Mouse (Mus musculus) forebrain, embryonic 12.5 days (tissue): Measurements from ENCODE around the gene Gm3415. TPM values are rescaled to one million over a fixed set of nuclear protein-coding genes. Genes with fewer than 3 reads are reported as not detected.
"Not testable (repeated sequence)": the region's sequence is repeated elsewhere in the genome, so short reads cannot be mapped to it uniquely, and the experiment has no call there.

Source experiments
- ATAC-seq: fragments of 200-750 bp; cut with Nextera tagmentation; 2 replicates; pipeline ENCODE4 v1.8.0; 2017; ENCODE audit warnings: moderate TSS enrichment; ENCODE audit not compliant: low FRiP score
- H3K27ac ChIP-seq: fragments of 300-500 bp; sonication (generic); 2 replicates; pipeline ENCODE4 v1.5.1; 2016; ENCODE audit warnings: mild to moderate bottlenecking
- H3K27me3 ChIP-seq: fragments of 300-500 bp; sonication (generic); 2 replicates; pipeline ENCODE4 v1.6.1; 2016; ENCODE audit warnings: mild to moderate bottlenecking
- H3K36me3 ChIP-seq: fragments of 300-500 bp; sonication (generic); replicated peaks from 2 replicates; pipeline ENCODE4 v1.6.1; 2016; ENCODE audit warnings: mild to moderate bottlenecking
- H3K4me1 ChIP-seq: fragments of 300-500 bp; sonication (generic); 2 replicates; pipeline ENCODE4 v1.6.1; 2016
- H3K4me2 ChIP-seq: fragments of 300-500 bp; sonication (generic); 2 replicates; pipeline ENCODE4 v1.6.1; 2016; ENCODE audit warnings: mild to moderate bottlenecking, moderate library complexity
- H3K4me3 ChIP-seq: fragments of 300-500 bp; sonication (generic); replicated peaks from 2 replicates; pipeline ENCODE4 v1.5.1; 2016; ENCODE audit warnings: mild to moderate bottlenecking
- H3K9ac ChIP-seq: fragments of 300-500 bp; sonication (generic); 2 replicates; pipeline ENCODE4 v1.6.1; 2016; ENCODE audit warnings: mild to moderate bottlenecking
- H3K9me3 ChIP-seq: fragments of 300-500 bp; sonication (generic); 2 replicates; pipeline ENCODE4 v1.6.1; 2016
- WGBS: fragments of 180-500 bp; shearing (Covaris S2); methylation state at CpG from one replicate; pipeline ENCODE4 v1.1.7; 2016; 5-methylcytosine and 5-hydroxymethylcytosine counted together
- polyA plus RNA-seq: library from polyadenylated mRNA; unstranded; fragments of >200 nt; fragmentation: Nextera tagmentation; extraction: Ambion mirVana; gene quantifications from 2 replicates; pipeline ENCODE4 v1.2.1, GENCODE M21; 2016

Gene Gm3415
- polyA plus RNA-seq = not detected in 2 replicates

DNA sequence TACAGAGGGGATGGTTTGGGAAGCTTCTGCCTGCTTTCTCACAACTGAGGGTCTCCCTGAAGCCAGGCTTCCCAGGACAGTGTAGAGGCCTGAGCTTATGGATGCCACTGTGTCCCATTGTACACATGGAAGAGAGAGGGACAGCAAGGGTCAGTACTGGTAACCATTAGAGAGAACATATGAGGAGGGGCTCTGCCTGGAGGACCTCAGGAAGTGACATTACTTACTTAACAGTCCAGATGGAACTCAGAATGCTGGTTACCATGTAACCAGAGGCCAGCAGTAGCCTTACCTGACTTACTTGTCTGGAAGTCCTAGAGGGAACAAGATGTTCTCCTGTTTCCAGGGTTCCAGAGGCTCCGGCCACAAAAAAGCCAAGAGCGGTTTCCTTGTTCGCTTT, at the start of gene Gm3415:
Gene Gm3415, plus strand, starts transcription at position 301 of the 400 bp plus-strand sequence.
- H3K4me1 ChIP-seq, H3K36me3 ChIP-seq, H3K4me3 ChIP-seq, H3K9me3 ChIP-seq, H3K4me2 ChIP-seq, ATAC-seq, H3K27me3 ChIP-seq, H3K9ac ChIP-seq, H3K27ac ChIP-seq: not testable (repeated sequence)
- no CpG with 5 or more reads among the region's 3 CpGs for WGBS

DNA sequence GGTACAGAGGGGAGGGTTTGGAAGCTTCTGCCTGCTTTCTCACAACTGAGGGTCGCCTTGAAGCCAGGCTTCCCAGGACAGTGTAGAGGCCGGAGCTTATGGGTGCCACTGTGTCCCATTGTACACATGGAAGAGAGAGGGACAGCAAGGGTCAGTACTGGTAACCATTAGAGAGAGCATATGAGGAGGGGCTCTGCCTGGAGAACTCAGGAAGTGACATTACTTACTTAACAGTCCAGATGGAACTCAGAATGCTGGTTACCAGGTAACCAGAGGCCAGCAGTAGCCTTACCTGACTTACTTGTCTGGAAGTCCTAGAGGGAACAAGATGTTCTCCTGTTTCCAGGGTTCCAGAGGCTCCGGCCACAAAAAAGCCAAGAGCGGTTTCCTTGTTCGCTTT, 42.1 kb upstream of the Gm3415 start, which contains the start of gene Gm3402:
Gene Gm3402, plus strand, starts transcription at position 301 of the 400 bp plus-strand sequence.
- not testable (repeated sequence) for H3K36me3 ChIP-seq, H3K9ac ChIP-seq, H3K27me3 ChIP-seq, H3K9me3 ChIP-seq, ATAC-seq, H3K4me3 ChIP-seq, H3K4me1 ChIP-seq, H3K27ac ChIP-seq, H3K4me2 ChIP-seq
- WGBS = 86% methylated on average over 1 of the region's 5 CpGs

DNA sequence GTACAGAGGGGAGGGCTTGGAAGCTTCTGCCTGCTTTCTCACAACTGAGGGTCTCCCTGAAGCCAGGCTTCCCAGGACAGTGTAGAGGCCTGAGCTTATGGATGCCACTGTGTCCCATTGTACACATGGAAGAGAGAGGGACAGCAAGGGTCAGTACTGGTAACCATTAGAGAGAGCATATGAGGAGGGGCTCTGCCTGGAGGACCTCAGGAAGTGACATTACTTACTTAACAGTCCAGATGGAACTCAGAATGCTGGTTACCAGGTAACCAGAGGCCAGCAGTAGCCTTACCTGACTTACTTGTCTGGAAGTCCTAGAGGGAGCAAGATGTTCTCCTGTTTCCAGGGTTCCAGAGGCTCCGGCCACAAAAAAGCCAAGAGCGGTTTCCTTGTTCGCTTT, 30.4 kb upstream of the Gm3415 start, which contains the start of gene Gm3404:
Gene Gm3404, plus strand, starts transcription at position 301 of the 400 bp plus-strand sequence.
- not testable (repeated sequence) for H3K4me1 ChIP-seq, H3K27ac ChIP-seq, ATAC-seq, H3K4me3 ChIP-seq, H3K36me3 ChIP-seq, H3K4me2 ChIP-seq, H3K9ac ChIP-seq, H3K27me3 ChIP-seq, H3K9me3 ChIP-seq
- WGBS = 91% methylated on average over 3 of the region's 3 CpGs

DNA sequence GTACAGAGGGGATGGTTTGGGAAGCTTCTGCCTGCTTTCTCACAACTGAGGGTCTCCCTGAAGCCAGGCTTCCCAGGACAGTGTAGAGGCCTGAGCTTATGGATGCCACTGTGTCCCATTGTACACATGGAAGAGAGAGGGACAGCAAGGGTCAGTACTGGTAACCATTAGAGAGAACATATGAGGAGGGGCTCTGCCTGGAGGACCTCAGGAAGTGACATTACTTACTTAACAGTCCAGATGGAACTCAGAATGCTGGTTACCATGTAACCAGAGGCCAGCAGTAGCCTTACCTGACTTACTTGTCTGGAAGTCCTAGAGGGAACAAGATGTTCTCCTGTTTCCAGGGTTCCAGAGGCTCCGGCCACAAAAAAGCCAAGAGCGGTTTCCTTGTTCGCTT, 18.6 kb upstream of the Gm3415 start, which contains the start of gene Gm3409:
Gene Gm3409, plus strand, starts transcription at position 301 of the 400 bp plus-strand sequence.
- not testable (repeated sequence) for H3K27me3 ChIP-seq, H3K4me3 ChIP-seq, H3K4me2 ChIP-seq, H3K36me3 ChIP-seq, H3K4me1 ChIP-seq, H3K9me3 ChIP-seq, H3K9ac ChIP-seq, H3K27ac ChIP-seq, ATAC-seq
- WGBS = 93% methylated on average over 3 of the region's 3 CpGs

DNA sequence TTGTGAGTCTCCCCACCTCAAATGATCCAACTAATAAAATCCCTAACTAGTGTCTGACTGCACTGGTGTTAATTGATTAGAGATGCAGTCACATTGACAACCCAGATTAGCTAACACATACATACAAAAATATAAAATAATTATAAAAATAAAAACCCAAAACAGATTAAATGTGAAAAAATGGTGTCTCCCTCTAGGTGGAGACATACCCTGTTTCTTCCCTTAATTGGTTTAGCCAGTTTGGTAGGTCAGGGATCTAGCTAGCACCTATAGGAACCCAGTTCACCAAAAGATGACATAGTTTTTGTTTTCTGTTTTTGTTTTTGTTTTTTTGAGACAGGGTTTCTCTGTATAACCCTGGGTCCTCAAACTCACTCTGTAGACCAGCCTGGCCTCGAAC, 8.3 kb downstream of the Gm3415 start:
- Histone ChIP-seq H3K27me3 (no peaks in the 10 kb centered on the region), H3K27ac (no peak overlapping the region), H3K36me3 (no peaks in the 10 kb centered on the region), H3K4me3 (no peak overlapping the region), H3K4me2 (no peak overlapping the region), H3K9ac (no peak overlapping the region), H3K4me1 (no peaks in the 10 kb centered on the region), H3K9me3 (no peaks in the 10 kb centered on the region)
- WGBS = 78% methylated on average over 1 of the region's 1 CpGs
- no peak for ATAC-seq

DNA sequence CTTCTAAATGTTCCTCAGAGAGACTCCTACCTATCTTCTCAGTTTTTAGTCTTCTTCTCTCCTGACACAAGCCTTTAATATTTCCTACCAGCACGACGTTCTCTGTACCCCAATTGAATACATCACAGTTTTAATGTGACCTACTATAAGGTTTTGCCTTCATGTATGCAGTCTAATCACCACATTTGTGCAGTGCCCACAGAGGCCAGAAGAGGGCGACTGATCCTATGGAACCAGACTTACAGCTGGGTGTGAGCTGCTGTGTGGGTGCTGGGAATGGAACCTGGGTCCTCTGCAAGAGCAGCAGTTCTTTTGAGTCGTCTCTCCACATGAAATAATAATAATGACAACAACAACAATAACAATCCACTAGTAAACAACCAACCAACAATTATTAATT, 11.1 kb downstream of the Gm3415 start:
- Histone ChIP-seq H3K9ac (no peak overlapping the region), H3K27ac (no peak overlapping the region), H3K4me3 (no peak overlapping the region), H3K9me3 (no peaks in the 10 kb centered on the region), H3K36me3 (no peaks in the 10 kb centered on the region), H3K4me1 (no peaks in the 10 kb centered on the region), H3K4me2 (no peak overlapping the region), H3K27me3 (no peaks in the 10 kb centered on the region)
- WGBS = 64% methylated on average over 4 of the region's 4 CpGs
- no peak for ATAC-seq

DNA sequence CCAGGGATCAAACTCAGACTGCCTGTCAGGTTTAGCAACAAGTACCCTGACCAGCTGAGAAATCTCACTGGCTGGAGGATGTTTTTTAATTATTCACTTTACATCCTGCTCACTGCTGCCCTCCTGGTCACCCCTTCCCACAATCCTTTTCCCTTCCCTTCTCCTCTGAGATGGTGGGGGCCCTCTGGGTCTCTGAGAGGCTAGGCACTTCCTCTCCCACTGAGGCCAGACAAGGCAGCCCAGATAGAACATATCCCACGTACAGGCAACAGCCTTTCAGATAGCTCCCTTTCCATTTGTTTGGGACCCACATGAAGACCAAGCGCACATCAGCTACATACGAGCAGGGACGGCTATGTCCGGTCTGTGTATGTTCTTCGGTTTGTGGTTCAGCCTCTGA, 14.2 kb downstream of the Gm3415 start:
- WGBS = 88% methylated on average over 6 of the region's 6 CpGs
- H3K9me3 ChIP-seq, H3K4me1 ChIP-seq, ATAC-seq, H3K9ac ChIP-seq, H3K36me3 ChIP-seq, H3K4me2 ChIP-seq, H3K27me3 ChIP-seq, H3K4me3 ChIP-seq, H3K27ac ChIP-seq: not testable (repeated sequence)

DNA sequence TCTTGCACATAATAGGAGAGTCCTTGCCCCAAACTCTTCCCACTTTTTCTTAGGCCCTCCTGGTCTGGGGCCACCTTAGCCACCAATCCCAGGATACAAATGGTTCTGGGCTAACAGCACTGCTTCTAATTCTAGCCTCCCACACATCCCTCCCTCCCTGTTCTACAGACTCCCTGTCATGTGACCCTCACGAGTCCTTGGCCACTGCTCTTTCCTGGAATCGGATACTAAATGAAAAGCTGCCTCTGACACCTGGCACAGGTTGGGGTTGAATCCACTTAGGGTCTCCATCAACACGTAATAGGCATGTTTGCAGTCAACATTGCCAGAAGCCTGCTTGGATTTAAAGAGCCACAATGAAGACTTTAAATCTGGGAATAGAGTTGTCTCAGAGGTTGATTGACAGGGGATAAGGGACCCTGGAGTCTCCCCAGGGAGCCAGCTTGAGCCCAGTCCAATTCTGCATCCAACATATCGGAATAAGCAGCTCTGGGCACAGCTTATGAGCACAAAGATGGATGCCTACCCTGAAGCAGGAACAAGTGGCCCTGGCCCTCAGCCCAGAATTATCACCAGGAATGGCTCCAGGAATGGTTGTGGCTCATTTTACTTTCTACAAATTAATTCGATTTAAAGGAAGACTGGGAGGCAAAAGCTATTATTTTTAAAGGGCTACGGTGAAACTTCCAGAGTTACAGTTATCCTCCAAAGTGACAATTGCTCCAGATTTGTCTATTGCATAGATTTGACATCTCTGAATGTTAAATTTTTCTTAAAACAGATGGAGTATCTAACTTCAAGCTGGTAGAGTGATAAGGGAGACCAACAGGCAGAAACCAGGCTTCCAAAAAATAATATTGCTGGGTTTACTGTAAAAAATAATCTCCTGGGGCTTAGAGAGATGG, 16.1 kb downstream of the Gm3415 start:
- 68% methylated on average over 6 of the region's 6 CpGs for WGBS

DNA sequence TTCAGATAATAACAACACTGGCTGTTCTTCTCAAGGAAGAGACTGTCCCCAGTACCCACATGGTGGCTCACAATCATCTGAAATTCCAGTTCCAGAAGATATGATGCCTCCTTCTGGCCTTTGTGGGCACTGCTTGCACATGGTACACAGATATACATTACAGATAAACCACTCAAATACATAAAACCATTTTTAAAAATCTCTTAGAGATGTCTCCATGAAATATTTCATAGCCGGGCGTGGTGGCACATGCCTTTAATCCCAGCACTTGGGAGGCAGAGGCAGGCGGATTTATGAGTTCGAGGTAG, 16.8 kb downstream of the Gm3415 start:
- not testable (repeated sequence) for ATAC-seq, H3K9me3 ChIP-seq, H3K9ac ChIP-seq, H3K4me3 ChIP-seq, H3K36me3 ChIP-seq, H3K27me3 ChIP-seq, H3K27ac ChIP-seq, H3K4me1 ChIP-seq, H3K4me2 ChIP-seq
- 92% methylated on average over 4 of the region's 4 CpGs for WGBS

More for the DNA sequence above, 16.1 kb downstream of the Gm3415 start:
- not testable (repeated sequence) for ATAC-seq, H3K27ac ChIP-seq, H3K36me3 ChIP-seq, H3K4me3 ChIP-seq, H3K9me3 ChIP-seq, H3K9ac ChIP-seq, H3K27me3 ChIP-seq, H3K4me1 ChIP-seq, H3K4me2 ChIP-seq

DNA sequence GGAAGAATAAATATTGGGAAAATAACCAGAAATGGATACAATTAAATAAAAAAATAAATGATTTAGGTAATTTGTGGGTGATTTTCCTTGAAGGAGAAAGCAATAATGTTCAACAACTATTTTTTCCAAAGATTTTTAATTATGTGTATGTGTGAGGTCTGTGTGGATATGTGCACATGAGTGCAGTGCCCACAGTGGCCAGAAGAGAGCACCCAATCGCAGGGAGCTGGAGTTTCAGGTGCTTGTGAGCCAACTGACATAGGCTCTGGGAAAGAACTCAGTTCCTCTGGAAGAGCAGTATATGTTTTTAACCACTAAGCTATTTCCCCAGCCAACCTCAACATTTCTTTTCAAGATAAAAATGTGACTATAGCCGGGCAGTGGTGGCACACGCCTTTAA, 20.7 kb downstream of the Gm3415 start:
- 89% methylated on average over 3 of the region's 3 CpGs for WGBS

DNA sequence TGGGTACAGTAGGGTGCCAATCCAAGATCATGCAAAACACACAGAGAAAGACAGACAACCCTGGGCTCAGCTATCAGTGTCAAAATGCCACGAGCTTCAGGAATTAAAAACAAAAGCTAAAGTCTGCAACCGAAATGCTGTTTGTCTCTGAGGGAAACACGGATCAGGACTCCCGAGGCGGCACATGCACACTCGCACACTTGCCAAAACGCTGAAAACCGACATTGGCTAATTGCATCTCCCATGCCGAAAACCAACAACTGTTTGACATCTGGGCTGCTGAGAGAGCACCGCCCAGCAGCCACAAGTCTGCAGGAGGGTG, 28.2 kb downstream of the Gm3415 start:
- Histone ChIP-seq H3K27ac (no peak overlapping the region), H3K4me3 (peak overlapping the region; percentile 60), H3K4me2 (peak overlapping the region; percentile 96), H3K27me3 (peaks cover 61% of the 10 kb centered on the region), H3K9me3 (no peaks in the 10 kb centered on the region), H3K4me1 (peaks cover 10% of the 10 kb centered on the region; the same call in 1 of the 2 replicates), H3K9ac (peak overlapping the region; percentile 60; the same call in 1 of the 2 replicates), H3K36me3 (no peaks in the 10 kb centered on the region)
- no peak; the same call in 1 of the 2 replicates for ATAC-seq
- WGBS = 7% methylated on average over 10 of the region's 10 CpGs

More for the DNA sequence above, 20.7 kb downstream of the Gm3415 start:
- no peak overlapping the region for H3K4me3 ChIP-seq
- no peaks in the 10 kb centered on the region for H3K4me1 ChIP-seq
- 0 out of 2 replicates have a peak, but pooled peaks cover 1% of the 10 kb centered on the region for H3K27me3 ChIP-seq
- no peak overlapping the region for H3K4me2 ChIP-seq
- H3K27ac ChIP-seq = no peak overlapping the region
- H3K36me3 ChIP-seq = no peaks in the 10 kb centered on the region
- H3K9me3 ChIP-seq = no peaks in the 10 kb centered on the region
- H3K9ac ChIP-seq = no peak overlapping the region
- ATAC-seq = no peak

DNA sequence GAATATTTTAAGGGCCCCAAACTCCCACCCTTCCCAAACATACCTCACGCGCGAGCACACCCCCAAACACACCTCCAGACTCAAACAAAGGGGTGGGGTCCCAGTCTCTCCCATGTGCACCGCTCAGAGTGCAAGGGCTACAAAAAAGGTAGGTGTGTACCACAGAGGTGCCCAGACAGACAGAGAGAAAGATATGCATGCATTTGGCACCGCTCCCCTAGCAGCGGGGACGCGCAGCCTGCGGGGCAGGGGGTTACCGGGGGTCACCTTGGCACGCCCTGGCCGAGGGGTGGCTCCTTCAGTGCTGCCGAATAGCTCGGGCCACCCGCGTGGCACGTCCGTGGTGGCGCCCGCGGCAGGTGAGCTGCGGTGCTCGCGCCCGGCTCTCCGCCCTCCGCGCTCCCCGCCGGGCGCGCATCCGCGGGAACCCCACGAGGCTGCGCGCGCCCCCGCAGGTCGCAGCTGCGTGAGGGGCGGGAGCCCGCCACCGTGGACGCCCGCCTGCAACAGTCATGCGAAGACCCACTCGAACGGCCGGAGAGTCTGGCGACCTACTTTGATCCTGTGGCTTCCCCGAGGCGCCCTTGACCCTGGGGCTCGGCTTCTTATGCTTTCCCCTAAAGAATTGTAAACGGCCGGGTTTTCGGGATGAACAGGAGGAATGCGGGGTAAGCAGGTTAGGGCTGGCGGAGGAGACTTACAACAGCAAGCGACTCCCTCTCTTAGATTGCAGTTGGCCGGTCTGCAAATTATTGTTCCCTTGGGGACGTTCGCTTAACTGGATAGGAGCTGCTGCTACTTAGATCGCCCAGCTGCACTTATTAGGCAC, 28.8 kb downstream of the Gm3415 start, which contains the start of gene Gpr12:
Gene Gpr12, minus strand, starts transcription at position 762 of the 829 bp plus-strand sequence.
- peak within 1 kb of the TSS; percentile 60 for H3K9ac ChIP-seq

More for the DNA sequence above, 28.8 kb downstream of the Gm3415 start, which contains the start of gene Gpr12:
- H3K9me3 ChIP-seq = no peaks in the 10 kb centered on the region
- WGBS = 1% methylated on average over 63 of the region's 64 CpGs
- peak; percentile 73 for ATAC-seq
- H3K36me3 ChIP-seq = no peaks in the 10 kb centered on the region
- H3K4me3 ChIP-seq = peak within 1 kb of the TSS; percentile 60
- peaks cover 67% of the 10 kb centered on the region for H3K27me3 ChIP-seq
- no peak within 1 kb of the TSS for H3K27ac ChIP-seq
- peak within 1 kb of the TSS; percentile 96 for H3K4me2 ChIP-seq
- peaks cover 10% of the 10 kb centered on the region; the same call in 1 of the 2 replicates for H3K4me1 ChIP-seq
